Mouse (Mus musculus): Measurements from ENCODE around the gene Ttc25.

- TF ChIP-seq MYOD1 (IDR thresholded peaks at IDR 0.05; ENCODE audit: control insufficient read depth, insufficient read length, low read depth) (no peak), USF1 (IDR thresholded peaks at IDR 0.05; ENCODE audit: low read depth) (no peak), CTCF (IDR thresholded peaks at IDR 0.05; ENCODE audit: control insufficient read depth, insufficient read depth, insufficient read length) (peak; percentile 2), FOSL1 (IDR thresholded peaks at IDR 0.05; ENCODE audit: insufficient read depth, low read length, poor library complexity, severe bottlenecking) (no peak), CEBPB (IDR thresholded peaks at IDR 0.05; ENCODE audit: low read depth) (no peak)
Observed at GRCm38 (mm10) chr11:100527066-100527457, 18.3 kb upstream of the Ttc25 start.

All from C2C12 (cell line).